Mouse (Mus musculus) B cell, adult 2 months (primary cell): ENCODE measurements at regions not wholly inside any gene's neighbourhood (a gene's known extent, or its start where the extent isn't known, plus 50 kb on each side); places are given as distances from the start of the nearest gene placed in this dataset.

Experiments
- DNase-seq, 2 experiments: peaks; one replicate each; pipeline ENCODE4 v3.0.0; 2022

DNA sequence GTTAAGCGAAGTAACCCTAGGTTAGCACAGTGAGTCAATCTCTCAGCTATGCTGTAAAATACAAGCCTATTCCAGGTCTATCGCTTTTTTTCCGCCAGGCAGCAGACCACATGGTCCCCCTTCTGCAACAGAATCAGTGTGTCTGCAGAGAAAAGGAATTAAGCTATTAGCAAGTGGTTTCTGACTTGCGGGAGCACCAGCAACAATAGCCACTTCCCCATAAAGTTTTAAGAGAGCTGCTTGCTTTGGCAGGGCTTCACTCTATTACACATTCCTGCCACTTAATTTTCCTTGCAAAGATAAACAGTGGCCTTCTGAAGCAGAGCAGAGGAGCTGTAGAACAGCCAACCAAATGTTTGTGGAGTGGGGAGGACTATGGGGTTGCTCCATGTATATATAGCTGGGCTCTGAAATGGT, 59.8 kb upstream of the Osmr start:
- no peak for DNase-seq

DNA sequence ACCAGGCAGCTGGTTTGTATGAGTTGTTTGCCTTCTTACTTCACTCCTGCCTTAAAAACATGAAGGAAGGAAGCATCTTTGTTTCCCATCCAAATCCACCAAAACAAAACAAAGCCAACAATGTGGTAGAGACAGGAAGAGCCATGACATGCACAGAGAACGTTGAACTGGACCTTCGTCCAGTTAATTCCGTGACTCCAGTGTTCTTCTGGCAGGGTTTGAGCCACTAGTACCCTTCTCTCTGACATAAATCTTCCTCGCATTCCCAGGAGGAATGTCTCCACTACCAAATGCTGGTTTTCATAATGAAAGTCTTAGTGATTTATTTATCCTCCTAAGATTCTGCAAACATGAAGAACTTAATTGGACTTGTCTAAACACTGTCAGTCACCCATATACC, 66.7 kb upstream of the Osmr start:
- no peak for DNase-seq

DNA sequence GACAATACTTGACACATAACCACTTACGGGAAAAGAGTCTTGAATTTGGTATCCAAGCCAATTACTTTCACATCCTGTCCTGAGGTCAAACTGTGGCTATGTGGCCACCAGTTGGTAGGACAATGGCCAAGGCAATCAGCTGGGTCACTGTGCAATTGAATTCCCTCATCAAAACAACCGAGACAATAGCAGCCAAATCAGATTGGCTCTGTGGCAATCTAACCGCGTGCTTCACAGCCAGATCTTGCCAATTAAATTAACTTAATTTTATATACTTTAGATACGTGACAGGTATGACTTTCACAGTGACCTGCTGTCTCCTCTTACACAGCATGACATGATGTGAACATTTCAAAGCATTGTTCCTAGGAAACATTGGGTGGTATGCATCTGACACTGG, 74.5 kb upstream of the Osmr start:
- DNase-seq: no peak

DNA sequence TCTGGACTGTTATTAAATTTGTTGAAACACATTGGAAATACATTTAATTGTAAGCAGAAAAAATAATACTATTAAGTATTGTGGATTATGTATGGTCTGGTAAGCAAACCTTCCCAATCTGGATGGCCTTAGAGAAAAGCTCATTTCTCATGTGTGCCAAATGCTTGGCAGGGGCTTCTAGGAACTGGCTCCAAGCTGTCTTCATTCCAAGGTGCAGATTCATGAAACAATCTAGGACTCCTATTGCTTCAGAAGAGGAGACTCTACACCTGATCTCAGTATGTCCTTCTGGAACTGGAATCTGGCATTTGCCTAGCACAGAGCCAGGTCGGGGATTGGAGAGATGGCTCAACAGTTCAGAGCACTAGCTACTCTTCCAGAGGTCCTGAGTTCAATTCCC, 74.9 kb upstream of the Osmr start:
- DNase-seq: no peak

DNA sequence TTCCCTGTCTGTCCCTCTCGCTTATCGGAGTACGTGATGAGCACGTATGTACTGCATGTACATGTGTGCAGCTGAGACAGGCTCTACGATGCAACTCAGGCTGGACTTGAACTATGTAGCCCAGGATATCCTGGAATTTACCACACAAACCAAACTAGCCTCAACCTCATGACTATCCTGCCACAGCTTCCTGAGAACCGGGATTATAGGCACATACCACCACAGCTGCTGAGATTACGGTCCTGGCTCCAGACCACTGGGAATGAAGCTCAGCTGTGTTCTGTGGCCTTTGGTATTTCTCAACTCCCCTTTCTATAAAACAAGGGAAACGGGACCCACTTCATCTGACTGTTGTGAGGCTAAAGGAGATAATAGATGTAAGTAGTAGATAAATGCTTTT, 75.7 kb upstream of the Osmr start:
- DNase-seq: no peak

DNA sequence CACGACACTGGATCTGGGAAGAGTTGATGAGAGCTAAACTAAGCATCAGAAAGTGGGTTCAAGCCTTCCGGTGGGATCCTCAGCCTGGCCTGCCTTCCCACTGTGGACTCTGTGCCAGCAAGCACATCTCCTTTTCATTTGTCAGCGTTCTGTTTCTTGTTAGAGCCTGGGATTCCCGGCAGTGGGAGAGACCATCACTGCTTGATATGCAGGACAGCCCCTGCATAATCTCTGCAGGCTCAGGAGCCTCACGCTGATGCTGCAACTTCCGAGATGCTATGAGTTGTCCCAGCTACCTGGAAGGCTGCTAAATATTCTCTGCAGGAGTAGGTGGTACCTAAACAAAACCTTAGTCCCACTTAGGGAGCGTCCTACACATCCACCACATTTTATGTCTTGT, 78.8 kb upstream of the Osmr start:
- DNase-seq: no peak

DNA sequence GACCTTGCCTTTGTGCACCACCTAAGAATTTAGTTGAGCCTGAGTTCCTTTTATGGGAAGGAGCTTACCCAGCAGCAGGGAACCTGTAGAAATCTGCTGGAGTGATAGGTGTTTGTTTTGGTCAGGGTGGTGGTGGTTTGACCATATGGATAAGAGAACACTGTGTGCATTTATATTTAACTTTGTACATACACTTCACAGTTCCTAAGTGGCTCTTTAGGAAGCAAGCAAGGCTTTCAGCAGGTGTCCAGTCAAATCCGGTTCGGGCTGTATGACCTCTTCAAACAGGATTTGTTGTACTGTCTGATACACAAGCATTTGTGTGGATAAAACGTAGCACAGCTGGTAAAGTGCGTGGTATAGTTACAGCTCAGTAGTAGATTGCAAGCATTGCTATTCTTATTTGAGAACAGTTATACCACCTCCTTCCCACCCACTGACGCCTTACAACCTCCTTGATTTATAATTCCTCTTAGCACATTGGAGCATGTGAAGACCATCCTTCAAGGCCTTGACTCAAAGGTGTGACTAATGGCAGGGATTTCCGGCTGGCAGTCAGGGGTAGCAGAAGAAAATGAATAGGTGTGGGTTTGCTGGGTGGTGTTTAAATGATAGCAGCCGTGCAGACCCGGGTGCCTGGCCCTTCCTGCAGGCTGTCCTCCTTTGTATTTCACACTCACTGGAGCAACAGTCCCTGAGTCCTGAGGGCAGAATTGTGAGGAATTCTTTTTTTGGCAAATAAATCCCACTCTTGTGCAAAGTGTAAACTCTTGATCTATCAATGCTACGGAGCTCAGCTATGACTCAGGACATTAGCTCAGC, 79.4 kb upstream of the Osmr start:
- no peak for DNase-seq

DNA sequence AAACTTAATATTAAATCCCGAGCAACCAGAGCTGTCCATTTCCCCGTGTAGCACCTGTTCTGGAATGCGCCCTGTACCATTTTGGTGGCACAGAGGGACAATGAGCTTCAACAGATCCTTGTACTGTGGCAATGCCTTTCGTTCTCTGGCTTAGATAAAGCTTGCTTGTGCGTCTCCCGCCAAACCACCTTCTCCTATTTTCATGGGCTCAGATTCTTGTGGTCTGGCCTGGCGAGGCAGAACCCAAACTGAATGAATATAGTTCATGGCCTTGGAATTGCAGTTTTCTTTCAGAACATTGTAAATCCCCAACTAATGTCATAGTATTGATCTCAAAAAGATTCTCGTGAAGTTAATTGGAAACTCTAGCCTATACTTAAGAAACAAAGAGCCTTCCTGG, 85.1 kb upstream of the Osmr start:
- no peak for DNase-seq

DNA sequence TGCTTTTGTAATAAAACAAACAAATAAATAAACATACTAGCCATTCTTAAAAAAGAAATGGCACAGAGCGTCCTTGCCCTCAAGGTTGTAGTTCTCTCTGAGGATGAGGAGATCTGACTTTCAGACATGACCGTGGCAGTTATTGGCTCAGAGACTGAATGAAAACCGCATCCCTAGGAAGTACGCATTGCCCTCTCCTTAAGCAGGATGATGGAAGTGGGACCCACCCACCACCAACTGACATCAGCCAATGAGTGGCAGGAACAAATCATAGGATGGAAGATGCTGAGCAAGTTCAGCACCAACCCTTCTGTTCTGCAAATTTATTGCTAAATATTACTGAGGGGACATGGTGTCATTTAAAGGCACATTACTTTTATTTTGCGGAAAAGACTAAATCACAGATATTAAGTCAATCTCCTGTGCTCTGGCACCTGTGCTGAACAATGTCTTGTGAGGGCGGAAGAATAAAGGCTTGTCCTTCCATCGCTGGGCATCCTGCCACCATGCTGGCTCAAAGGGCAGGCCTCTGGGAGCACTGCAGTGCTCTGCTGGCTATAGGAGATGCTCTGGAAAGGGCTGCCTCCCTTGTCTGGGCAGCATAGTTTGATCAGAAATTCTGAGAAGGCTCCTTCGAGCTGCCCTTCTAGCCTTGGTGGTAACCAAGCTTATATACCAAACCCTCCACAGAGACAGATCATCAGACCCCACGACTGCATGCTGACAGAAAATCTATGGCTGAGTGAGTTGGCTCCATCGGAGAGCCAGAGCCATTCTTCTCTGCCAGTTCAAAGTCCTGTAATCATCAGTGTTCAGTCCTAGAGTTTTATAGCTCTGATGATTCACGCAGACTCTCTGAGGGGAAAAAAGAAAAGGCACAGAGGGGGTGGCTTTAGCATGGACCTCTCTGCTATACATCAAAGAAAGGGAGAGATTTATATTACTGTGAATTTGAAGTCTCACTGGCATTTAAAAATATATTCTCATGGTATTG, 86.3 kb upstream of the Osmr start:
- DNase-seq: no peak

DNA sequence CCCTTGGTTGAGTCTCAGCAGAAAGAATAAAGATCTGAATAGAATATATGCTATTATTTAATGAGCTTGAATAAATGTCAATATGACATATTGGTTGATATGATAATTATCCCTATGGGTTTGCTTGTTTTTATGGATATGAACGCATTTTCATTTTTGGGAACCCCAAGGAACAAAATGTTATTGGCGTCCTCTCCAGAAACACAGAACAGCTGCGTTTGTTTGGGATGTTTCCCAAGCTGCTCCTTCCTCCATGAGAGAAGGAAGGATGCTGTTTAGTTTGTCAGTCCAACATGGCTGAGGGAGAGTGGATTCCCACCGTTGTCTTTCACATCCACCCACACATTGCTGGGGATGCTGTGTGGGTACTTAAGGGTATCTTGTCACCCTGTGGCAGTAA, 89.9 kb upstream of the Osmr start:
- DNase-seq: no peak

DNA sequence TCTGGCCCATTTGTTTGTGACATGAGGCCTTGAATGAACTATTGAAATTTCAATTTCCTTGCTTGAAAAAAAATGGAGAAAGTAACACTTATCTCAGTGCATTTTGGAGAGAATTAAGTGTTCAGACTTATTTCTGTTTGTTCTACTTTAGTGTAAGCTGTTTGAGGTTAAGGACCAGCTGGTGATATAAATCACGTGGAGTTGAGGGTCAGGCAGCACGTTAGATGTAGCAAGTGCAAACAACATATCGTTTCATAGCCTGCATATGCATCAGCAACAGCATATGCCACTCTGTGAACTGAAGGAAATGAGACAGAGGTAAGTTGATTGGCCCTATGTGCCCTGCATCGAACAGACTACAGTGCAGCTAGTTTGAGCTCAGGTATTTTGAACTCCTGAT, 90.7 kb upstream of the Osmr start:
- no peak for DNase-seq

DNA sequence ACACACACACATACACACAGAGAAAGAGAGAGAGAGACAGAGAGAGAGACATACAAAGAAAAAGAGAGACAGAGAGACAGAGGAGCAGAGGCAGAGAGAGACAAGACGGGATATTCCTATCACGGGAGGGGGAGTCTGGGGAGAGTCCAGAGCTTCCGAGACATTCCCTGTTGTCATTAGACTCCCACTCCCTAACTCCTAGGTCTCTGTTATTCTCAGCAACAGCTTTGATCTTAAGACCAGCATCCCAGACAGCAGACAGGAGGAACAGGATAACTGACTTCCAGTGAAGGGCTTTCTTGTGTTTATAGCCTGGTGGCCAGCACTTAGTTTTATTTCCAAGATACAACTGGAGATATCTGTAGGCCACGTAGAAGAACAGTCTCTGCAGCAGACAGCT, 99.6 kb upstream of the Osmr start:
- DNase-seq: no peak

DNA sequence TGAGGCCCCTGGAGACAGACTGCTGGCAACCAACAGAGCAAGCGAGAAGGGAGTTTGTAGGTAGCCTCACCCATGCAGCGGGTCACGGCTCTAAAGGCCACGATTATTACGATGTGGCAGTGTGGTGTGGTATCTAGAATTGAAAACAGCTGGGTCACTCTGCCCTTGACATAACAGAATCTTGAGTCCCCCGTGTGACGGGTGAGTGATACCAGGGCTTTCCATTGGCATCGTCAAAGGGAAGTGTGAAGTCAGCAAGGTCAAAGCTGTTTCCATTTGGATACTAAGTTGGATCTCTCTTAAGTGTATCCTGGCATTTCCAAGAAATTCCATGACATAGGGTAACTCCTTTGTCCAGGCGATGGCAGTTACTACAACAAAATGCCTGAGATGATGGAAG, 106.7 kb upstream of the Osmr start:
- DNase-seq: no peak

DNA sequence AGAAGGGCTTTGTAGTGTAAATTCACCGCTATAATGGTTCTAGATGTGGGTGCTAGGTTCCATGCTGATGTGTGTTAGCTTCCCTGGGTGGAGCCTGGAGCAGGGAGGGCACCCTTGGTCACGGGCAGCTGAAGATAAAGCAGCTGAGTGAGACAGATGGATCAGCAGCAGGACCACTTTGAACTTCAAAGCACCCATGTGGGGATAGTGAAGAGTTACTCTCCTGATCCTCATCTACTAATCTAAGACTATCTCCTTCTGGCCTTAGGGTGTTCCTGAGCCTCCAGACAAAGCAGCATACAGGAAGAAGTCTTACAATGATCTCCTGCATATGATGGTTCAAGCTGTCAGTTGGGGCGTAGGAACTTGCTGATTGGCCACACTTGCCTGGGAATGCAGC, 107.1 kb upstream of the Lifr start:
- no peak for DNase-seq

DNA sequence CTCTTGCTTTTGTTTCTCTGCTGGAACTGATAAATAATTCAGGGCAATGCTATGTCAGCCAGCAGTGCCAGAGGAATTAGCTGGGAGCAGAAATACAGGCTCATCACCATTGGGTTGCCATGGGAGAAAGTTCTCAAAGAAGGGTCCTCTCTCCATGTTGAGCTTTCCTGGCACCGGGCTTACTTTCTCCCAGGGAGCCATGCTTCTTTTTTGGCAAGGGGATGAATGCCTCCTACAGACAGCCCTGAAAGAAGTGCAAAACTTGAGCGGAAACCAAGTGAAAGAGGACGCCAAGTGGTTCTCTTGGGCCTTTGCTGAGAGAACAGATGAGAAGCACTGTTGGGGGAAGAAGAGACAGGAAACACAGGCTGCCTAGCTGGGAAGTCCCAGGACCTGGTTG, 102.2 kb upstream of the Lifr start:
- no peak for DNase-seq

DNA sequence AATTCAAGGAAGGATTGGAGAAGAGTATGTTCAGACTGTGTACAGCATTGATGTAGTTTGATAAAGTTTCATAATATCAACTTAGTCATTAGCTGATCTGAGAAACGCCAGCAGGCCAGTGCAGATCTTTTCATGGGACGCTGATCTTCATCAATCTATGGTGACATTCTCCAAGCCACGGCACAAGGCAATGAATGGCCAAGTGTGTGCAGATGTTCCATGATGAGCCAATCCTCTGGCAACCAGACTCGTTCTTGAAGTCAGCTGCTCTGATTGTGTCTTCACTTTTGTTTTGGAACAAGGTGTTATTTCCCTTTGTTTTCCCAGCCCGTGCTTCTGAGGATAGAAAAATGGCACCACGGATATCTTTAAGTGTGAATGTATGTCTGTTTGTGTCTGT, 101.3 kb upstream of the Lifr start:
- no peak for DNase-seq

DNA sequence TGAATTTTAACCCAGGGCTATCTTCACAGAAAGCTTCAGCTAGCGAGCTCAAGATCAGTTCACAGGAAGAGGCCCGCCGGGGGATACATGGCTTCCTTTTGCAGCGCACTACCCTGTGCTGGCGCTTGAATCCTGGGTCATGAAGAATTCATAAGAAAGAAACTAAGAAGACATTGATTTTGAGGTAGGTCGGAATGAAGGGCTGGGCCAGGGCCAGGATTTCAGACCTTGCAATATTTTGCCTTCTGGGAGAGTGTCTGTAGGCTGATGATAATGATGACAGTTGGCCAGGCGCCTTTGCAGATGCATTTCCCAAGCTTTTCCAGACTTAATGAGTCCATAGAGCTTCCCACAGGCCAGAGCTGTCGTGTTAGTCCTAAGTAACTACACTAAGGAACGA, 97.2 kb upstream of the Lifr start:
- no peak for DNase-seq

DNA sequence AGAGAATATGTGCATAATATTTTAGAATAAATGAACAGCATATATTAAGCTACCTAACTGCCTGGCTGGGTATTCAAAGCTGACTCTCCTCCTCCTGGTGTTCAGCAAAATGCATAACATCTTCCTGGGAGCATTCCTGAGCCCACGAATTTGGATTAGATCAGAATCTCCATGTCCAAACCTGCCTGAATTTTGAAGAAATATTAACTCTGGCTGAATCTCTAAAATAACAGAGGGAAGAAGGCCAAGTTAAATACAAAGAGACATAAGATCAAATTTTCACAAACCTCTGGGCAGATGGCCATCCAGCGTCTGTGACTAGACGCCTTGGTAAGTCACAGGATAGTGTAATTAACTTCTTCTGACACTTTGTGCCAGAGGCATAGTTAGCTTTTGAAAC, 95.2 kb upstream of the Lifr start:
- DNase-seq: no peak

DNA sequence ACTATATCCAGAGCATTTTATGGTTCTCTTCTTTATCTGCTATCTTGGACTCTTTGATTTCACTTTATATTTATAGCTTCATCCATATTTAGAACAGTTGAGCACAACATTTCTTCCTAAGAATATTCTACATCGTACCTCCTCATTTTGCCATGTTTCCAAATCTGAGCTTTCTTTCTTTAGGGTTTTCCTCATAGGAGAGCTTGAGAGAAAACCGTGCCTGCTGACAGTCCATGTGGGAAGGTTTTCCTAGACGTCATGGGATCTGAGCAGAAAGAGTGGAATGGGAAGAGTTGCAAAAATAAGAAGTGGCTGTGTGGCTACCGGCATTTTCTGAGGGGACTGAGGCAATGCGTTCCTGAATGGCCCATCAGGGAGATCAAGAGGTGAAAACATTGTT, 92.5 kb upstream of the Lifr start:
- no peak for DNase-seq

DNA sequence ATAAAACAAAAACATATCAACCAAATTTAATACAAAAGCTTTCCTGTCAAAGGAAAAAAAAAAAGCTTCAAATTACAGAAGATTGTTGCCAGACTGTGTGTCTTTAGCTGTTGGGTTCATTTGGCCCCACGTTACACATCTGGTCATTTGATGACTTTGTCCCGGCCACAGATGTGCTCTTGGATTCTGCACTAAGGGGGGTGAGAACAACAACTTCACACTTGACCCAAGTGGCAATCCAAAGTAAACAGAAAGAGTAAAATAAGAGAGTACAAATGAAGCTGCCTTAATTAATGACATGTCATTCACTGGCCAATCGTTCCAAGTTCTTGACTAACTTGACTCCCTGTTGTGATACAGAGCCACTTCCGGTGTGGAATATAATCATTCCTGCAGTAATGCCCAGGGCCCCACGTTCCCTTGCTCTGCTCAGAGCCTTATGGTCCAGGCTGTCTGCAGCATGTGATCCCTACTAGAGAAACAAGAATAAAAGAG, 91.8 kb upstream of the Lifr start:
- DNase-seq: no peak

DNA sequence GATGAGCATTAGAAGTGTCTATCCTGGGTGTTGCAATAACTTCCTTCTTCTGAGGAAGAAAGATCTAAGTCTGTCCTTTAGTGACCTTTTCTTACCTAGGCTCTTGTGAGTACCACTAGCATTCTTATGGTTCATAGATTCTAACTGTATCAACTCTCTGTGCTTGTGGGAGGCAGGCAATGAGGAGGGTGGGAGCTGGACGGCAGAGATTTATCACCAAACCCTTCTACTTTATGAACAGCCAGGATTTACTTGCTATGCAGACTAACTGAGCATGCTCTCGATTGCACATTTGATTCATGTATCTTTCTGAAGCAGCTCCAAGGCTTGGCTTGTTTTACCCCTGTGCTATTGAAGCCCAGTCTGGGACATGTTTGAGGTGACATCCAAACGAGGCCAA, 90.7 kb upstream of the Lifr start:
- DNase-seq: no peak

DNA sequence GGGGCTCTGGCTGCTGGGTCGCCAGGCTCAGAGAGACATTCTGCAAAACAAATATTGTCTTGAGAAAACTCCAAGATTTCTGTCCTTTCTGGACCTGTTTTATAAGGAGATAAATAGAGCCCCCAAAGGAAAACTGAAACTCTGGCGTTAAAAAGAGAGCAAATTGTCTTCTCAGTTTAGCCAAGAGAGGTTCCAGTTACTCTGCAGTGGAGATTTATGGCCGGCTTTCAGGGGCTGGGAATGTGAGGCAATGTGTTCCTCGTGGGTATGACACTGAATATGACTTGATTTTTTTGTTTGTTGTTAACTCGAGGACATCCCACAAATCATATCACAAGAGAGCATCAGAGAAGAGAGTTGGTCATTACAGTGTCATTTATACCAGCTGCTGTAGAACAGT, 88.2 kb upstream of the Lifr start:
- no peak for DNase-seq

DNA sequence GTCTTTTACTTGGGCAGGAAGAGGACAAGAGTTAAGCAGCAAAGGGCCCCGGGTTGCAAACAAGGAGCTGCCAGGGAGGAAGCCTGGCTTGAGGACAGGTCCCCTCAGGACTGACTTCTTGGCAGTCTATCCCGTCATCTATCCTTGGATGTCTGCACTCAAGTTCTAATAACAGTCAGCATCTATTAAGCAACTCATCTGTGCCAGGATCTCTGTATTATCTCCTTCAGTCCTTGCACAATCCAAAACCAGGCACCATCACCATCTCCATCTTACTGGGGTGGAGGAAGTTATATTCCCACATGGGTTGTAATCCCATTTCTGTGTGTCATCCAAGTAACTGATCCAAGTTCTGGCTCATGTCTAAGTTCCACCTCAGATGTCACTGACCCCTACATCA, 87.1 kb upstream of the Lifr start:
- no peak for DNase-seq

DNA sequence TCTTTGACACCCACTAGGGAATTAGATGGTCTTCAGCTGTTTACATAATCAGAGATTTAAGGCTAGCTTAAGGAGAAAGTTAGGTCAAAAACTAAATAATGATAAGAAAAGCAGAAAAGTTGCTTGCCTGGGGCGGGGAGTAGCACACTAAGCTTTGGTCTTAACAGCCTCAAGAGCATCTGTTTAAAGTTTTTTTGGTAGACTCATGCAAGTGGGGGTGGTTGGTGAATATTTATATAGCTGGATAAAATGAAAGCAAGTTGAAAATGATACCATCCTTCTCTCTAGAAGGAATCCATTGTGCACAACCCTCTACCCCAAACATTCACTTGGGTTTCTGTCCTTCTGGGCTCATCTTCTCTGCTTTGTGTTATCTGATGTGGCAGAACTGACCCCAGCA, 85.3 kb upstream of the Lifr start:
- no peak for DNase-seq
